Mouse (Mus musculus) hematopoietic stem cell, adult 5-6 weeks (primary cell): ENCODE results near the gene Gstt3. TPM values are rescaled to one million over a fixed set of nuclear protein-coding genes. Genes with fewer than 3 reads are reported as not detected.
"Not testable (repeated sequence)": the region's sequence is repeated elsewhere in the genome, so short reads cannot be mapped to it uniquely, and the experiment has no call there.

ENCODE experiments used
- ATAC-seq, 2 experiments: fragments of 125-278 bp in 1 of 2; replicated peaks in 1 of 2; 2 replicates each; pipeline ENCODE4 v1.8.0; 2016 to 2017; ENCODE audit warnings: inconsistent platforms in 2 of 2, mild to moderate bottlenecking in 2 of 2, moderate number of reproducible peaks in 2 of 2, low read depth in 1 of 2, moderate TSS enrichment in 1 of 2; ENCODE audit not compliant: low FRiP score in 2 of 2, poor library complexity in 2 of 2, severe bottlenecking in 2 of 2, insufficient read depth in 1 of 2, low TSS enrichment in 1 of 2
- total RNA-seq: library from RNA; stranded (forward); fragments of 172-1452, 232-1000 nt; gene quantifications from 2 replicates; pipeline ENCODE4 v1.2.3, GENCODE M21; 2017

The Gstt3 gene
- total RNA-seq, 1 experiment from 2014 or later = 12.2 TPM

- no peak for ATAC-seq
These were observed 8.6 kb upstream of the Gstt3 start for GRCm38 (mm10) chr10:75789841-75790240.

GRCm38 (mm10) chr10:75789081-75789735, 8.0 kb upstream of the Gstt3 start:
- ATAC-seq = no peak

- no peak for ATAC-seq
These were observed 7.1 kb upstream of the Gstt3 start for GRCm38 (mm10) chr10:75788277-75788676.

GRCm38 (mm10) chr10:75785442-75785841, 4.2 kb upstream of the Gstt3 start:
- no peak for ATAC-seq

GRCm38 (mm10) chr10:75779206-75780174, 1.7 kb downstream of the Gstt3 start:
- no peak for ATAC-seq

- ATAC-seq = no peak
These were observed 3.3 kb downstream of the Gstt3 start for GRCm38 (mm10) chr10:75777885-75778284.

GRCm38 (mm10) chr10:75776562-75776961, 4.7 kb downstream of the Gstt3 start:
- no peak for ATAC-seq

- no peak for ATAC-seq
These were observed 6.6 kb downstream of the Gstt3 start for GRCm38 (mm10) chr10:75774587-75774986.

GRCm38 (mm10) chr10:75774102-75774501, 7.1 kb downstream of the Gstt3 start:
- ATAC-seq = no peak

GRCm38 (mm10) chr10:75772795-75773664, 8.2 kb downstream of the Gstt3 start, which contains the start of gene Ddt:
Gene Ddt, minus strand, starts transcription at chr10:75773414.
- peak; percentile 96 to 98 for ATAC-seq

GRCm38 (mm10) chr10:75767756-75768155, 13.5 kb downstream of the Gstt3 start:
- ATAC-seq = not testable (repeated sequence)

GRCm38 (mm10) chr10:75766856-75767255, 14.4 kb downstream of the Gstt3 start:
- no peak for ATAC-seq

GRCm38 (mm10) chr10:75764519-75765473, 16.4 kb downstream of the Gstt3 start:
- peak; percentile 47 for ATAC-seq

- ATAC-seq = peak; percentile 98 to 99
These were observed 17.3 kb downstream of the Gstt3 start, which contains the start of gene Cabin1 for GRCm38 (mm10) chr10:75763682-75764518. Gene Cabin1, minus strand, starts transcription at chr10:75764341.

- no peak for ATAC-seq
These were observed 18.8 kb downstream of the Gstt3 start for GRCm38 (mm10) chr10:75762413-75762812.

GRCm38 (mm10) chr10:75760311-75760710, 20.9 kb downstream of the Gstt3 start:
- ATAC-seq = no peak
